Mouse (Mus musculus) embryonic facial prominence, embryonic 11.5 days (tissue): ENCODE results near the gene Bcl3. TPM values are rescaled to one million over a fixed set of nuclear protein-coding genes. Genes with fewer than 3 reads are reported as not detected.

Experiments
- ATAC-seq: fragments of 200-750 bp; cut with Nextera tagmentation; replicated peaks from 2 replicates; pipeline ENCODE4 v1.8.0; 2017; ENCODE audit warnings: low read depth; ENCODE audit not compliant: insufficient number of reproducible peaks, low FRiP score, low TSS enrichment
- DNase-seq: peaks from one replicate; pipeline ENCODE4 v3.0.0-alpha.2; 2015; ENCODE audit warnings: low spot score
- H3K27ac ChIP-seq: fragments of 300-500 bp; sonication (generic); replicated peaks from 2 replicates; pipeline ENCODE4 v1.5.1; 2014; ENCODE audit warnings: mild to moderate bottlenecking, low read depth, low read length, control low read depth
- H3K27me3 ChIP-seq: fragments of 300-500 bp; sonication (generic); 2 replicates; pipeline ENCODE4 v1.6.1; 2014; ENCODE audit warnings: mild to moderate bottlenecking, low read length, moderate library complexity, mixed read lengths; ENCODE audit not compliant: control insufficient read depth, insufficient read depth
- H3K36me3 ChIP-seq: fragments of 300-500 bp; sonication (generic); replicated peaks from 2 replicates; pipeline ENCODE4 v1.6.1; 2014; ENCODE audit warnings: low read depth, mild to moderate bottlenecking, low read length, moderate library complexity, mixed read lengths; ENCODE audit not compliant: control insufficient read depth, insufficient read depth
- H3K4me1 ChIP-seq: fragments of 300-500 bp; sonication (generic); 2 replicates; pipeline ENCODE4 v1.6.1; 2014; ENCODE audit warnings: low read length, mixed read lengths; ENCODE audit not compliant: control insufficient read depth, insufficient read depth
- H3K4me2 ChIP-seq: fragments of 300-500 bp; sonication (generic); 2 replicates; pipeline ENCODE4 v1.6.1; 2014; ENCODE audit warnings: low read depth, mild to moderate bottlenecking, control low read depth, low read length, moderate library complexity
- H3K4me3 ChIP-seq: fragments of 300-500 bp; sonication (generic); 2 replicates; pipeline ENCODE4 v1.5.1; 2014; ENCODE audit warnings: low read depth, low read length, control low read depth
- H3K9ac ChIP-seq: fragments of 300-500 bp; sonication (generic); replicated peaks from 2 replicates; pipeline ENCODE4 v1.6.1; 2014; ENCODE audit warnings: mild to moderate bottlenecking, control low read depth, low read length
- H3K9me3 ChIP-seq: fragments of 300-500 bp; sonication (generic); replicated peaks from 2 replicates; pipeline ENCODE4 v1.6.1; 2016; ENCODE audit warnings: mild to moderate bottlenecking, low read length, inconsistent platforms, mixed read lengths; ENCODE audit not compliant: control insufficient read depth
- WGBS: fragments of 180-500 bp; shearing (Covaris S2); extraction: QIAGEN DNeasy Blood & Tissue Kit; methylation state at CpG from one replicate; pipeline ENCODE4 v1.1.7; 2014; 5-methylcytosine and 5-hydroxymethylcytosine counted together
- polyA plus RNA-seq: library from polyadenylated mRNA; unstranded; fragments of >200 nt; fragmentation: Nextera tagmentation; extraction: Ambion mirVana; gene quantifications from 2 replicates; pipeline ENCODE4 v1.2.1, GENCODE M21; 2014

Bcl3 gene
- polyA plus RNA-seq, 1 experiment from 2014 or later: 1.4 TPM

- no peaks in the 10 kb centered on the region for H3K9me3 ChIP-seq
- H3K4me3 ChIP-seq: no peak overlapping the region
- no peak for DNase-seq
- WGBS: 26% methylated on average over 19 of the region's 19 CpGs
- 0 out of 2 replicates have a peak, but pooled peaks have one; percentile 30 for ATAC-seq
- H3K27ac ChIP-seq: no peak overlapping the region
- H3K36me3 ChIP-seq: no peaks in the 10 kb centered on the region
- no peak overlapping the region for H3K9ac ChIP-seq
- peaks cover 5% of the 10 kb centered on the region for H3K27me3 ChIP-seq
- H3K4me2 ChIP-seq: no peak overlapping the region
- no peaks in the 10 kb centered on the region for H3K4me1 ChIP-seq
Measured at GRCm38 (mm10) chr7:19842885-19843504, 20.4 kb upstream of the Bcl3 start.

GRCm38 (mm10) chr7:19841686-19842413 is 19.3 kb upstream of the Bcl3 start:
- H3K4me2 ChIP-seq: no peak overlapping the region
- H3K9me3 ChIP-seq: no peaks in the 10 kb centered on the region
- no peaks in the 10 kb centered on the region for H3K36me3 ChIP-seq
- ATAC-seq (no peak), DNase-seq (no peak)
- H3K9ac ChIP-seq: no peak overlapping the region
- no peak overlapping the region for H3K4me3 ChIP-seq
- H3K27ac ChIP-seq: no peak overlapping the region
- H3K4me1 ChIP-seq: no peaks in the 10 kb centered on the region
- 82% methylated on average over 21 of the region's 21 CpGs for WGBS
- H3K27me3 ChIP-seq: peaks cover 5% of the 10 kb centered on the region

- Histone ChIP-seq H3K4me1 (no peaks in the 10 kb centered on the region), H3K9ac (no peak overlapping the region), H3K4me3 (no peak overlapping the region), H3K27me3 (peaks cover 5% of the 10 kb centered on the region), H3K9me3 (no peaks in the 10 kb centered on the region), H3K4me2 (no peak overlapping the region), H3K27ac (no peak overlapping the region), H3K36me3 (no peaks in the 10 kb centered on the region)
- DNase-seq (no peak), ATAC-seq (no peak)
- WGBS: 79% methylated on average over 3 of the region's 3 CpGs
Measured at GRCm38 (mm10) chr7:19840936-19841335, 18.4 kb upstream of the Bcl3 start.

- Histone ChIP-seq H3K27ac (no peak overlapping the region), H3K4me2 (no peak overlapping the region), H3K4me3 (no peak overlapping the region), H3K36me3 (no peaks in the 10 kb centered on the region), H3K27me3 (peaks cover 5% of the 10 kb centered on the region), H3K9me3 (no peaks in the 10 kb centered on the region), H3K9ac (no peak overlapping the region), H3K4me1 (no peaks in the 10 kb centered on the region)
- WGBS: 66% methylated on average over 4 of the region's 4 CpGs
- ATAC-seq (no peak), DNase-seq (no peak)
Measured at GRCm38 (mm10) chr7:19840371-19840770, 17.8 kb upstream of the Bcl3 start.

- Histone ChIP-seq H3K4me2 (no peak overlapping the region), H3K36me3 (no peaks in the 10 kb centered on the region), H3K9ac (no peak overlapping the region), H3K27me3 (no peaks in the 10 kb centered on the region), H3K9me3 (no peaks in the 10 kb centered on the region), H3K4me1 (no peaks in the 10 kb centered on the region), H3K27ac (no peak overlapping the region), H3K4me3 (no peak overlapping the region)
- WGBS: 63% methylated on average over 3 of the region's 3 CpGs
- ATAC-seq (no peak), DNase-seq (no peak)
Measured at GRCm38 (mm10) chr7:19836843-19837242, 14.3 kb upstream of the Bcl3 start.

GRCm38 (mm10) chr7:19834055-19834454 is 11.5 kb upstream of the Bcl3 start:
- Histone ChIP-seq H3K4me2 (no peak overlapping the region), H3K27ac (no peak overlapping the region), H3K36me3 (no peaks in the 10 kb centered on the region), H3K4me3 (no peak overlapping the region), H3K9me3 (no peaks in the 10 kb centered on the region), H3K27me3 (no peaks in the 10 kb centered on the region), H3K9ac (no peak overlapping the region), H3K4me1 (no peaks in the 10 kb centered on the region)
- no peak for DNase-seq
- no peak for ATAC-seq
- 62% methylated on average over 3 of the region's 3 CpGs for WGBS

- DNase-seq (no peak), ATAC-seq (no peak)
- H3K4me2 ChIP-seq: no peak overlapping the region
- no peaks in the 10 kb centered on the region for H3K4me1 ChIP-seq
- H3K9me3 ChIP-seq: no peaks in the 10 kb centered on the region
- no peak overlapping the region for H3K27ac ChIP-seq
- 59% methylated on average over 9 of the region's 9 CpGs for WGBS
- no peak overlapping the region for H3K9ac ChIP-seq
- H3K4me3 ChIP-seq: no peak overlapping the region
- no peaks in the 10 kb centered on the region for H3K27me3 ChIP-seq
- no peaks in the 10 kb centered on the region for H3K36me3 ChIP-seq
Measured at GRCm38 (mm10) chr7:19831837-19832236, 9.3 kb upstream of the Bcl3 start.

- Histone ChIP-seq H3K9ac (no peak overlapping the region), H3K4me1 (no peaks in the 10 kb centered on the region), H3K4me2 (no peak overlapping the region), H3K27ac (no peak overlapping the region), H3K9me3 (no peaks in the 10 kb centered on the region), H3K36me3 (no peaks in the 10 kb centered on the region), H3K27me3 (no peaks in the 10 kb centered on the region), H3K4me3 (no peak overlapping the region)
- WGBS: 30% methylated on average over 13 of the region's 13 CpGs
- ATAC-seq (no peak), DNase-seq (no peak)
Measured at GRCm38 (mm10) chr7:19830682-19831156, 8.1 kb upstream of the Bcl3 start.
